Mouse (Mus musculus) left cerebral cortex, postnatal 14 days (tissue): ENCODE results near the gene 1700001P01Rik. TPM values are rescaled to one million over a fixed set of nuclear protein-coding genes. Genes with fewer than 3 reads are reported as not detected.
A peak's percentile ranks its signal among the peaks of the same experiment; 100 is the strongest.
"Not testable (repeated sequence)": the region's sequence is repeated elsewhere in the genome, so short reads cannot be mapped to it uniquely, and the experiment has no call there.

Experiments used
- DNase-seq, 2 experiments: peaks; one replicate each; pipeline ENCODE4 v3.0.0; 2021 to 2022; ENCODE audit warnings: low spot score in 2 of 2, mixed read lengths in 1 of 2
- intact Hi-C: fragments of 180-260 bp; cut with DNase I; formaldehyde crosslinking; loops from one replicate; pipeline ENCODE4 v1.15.1; 2025
- total RNA-seq, 2 experiments: library from RNA; stranded (reverse); gene quantifications; 2 replicates each; pipeline ENCODE4 v1.2.3; 2021

The 1700001P01Rik gene
- total RNA-seq, 2 experiments from 2014 or later, result 1.0 TPM; not detected in 1

GRCm38 (mm10) chr11:97798782-97799145 is 23.0 kb upstream of the 1700001P01Rik start, which contains the start of gene Lasp1:
TSS of gene Lasp1 (plus strand) at chr11:97799000.
- peak; percentile 89 to 93 for DNase-seq
- intact Hi-C loops, result loop anchor here (1.0 to 5.0 kb wide), 3 partner anchors 43 to 189 kb away; partner anchors contain the start of genes Fbxo47 and Plxdc1

DNA sequence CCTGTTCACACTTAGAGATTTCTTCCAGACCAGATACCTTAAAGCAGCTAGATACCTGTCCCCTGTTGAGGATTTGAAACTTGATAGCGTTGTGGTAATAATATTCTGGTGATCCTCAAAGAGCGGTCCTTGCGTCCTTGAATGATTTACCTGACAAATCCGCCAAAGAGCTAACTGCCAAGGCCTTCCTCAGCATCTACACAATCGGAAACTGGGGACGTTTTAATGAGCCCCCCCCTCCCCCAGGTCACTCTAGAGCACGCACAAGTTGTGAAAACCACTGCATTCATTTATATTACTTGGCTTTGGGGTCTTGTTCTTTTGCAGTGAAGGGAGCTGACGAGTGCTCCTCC is 22.3 kb upstream of the 1700001P01Rik start:
- intact Hi-C loops, result loop anchor here (5.0 kb wide), 2 partner anchors 84 to 189 kb away; partner anchors contain the start of genes Fbxo47 and Plxdc1
- no peak for DNase-seq

- intact Hi-C loops, result loop anchor here (5.0 kb wide), 2 partner anchors 85 to 190 kb away; partner anchors contain the start of genes Fbxo47 and Plxdc1
- no peak for DNase-seq
Observed at GRCm38 (mm10) chr11:97797369-97798082, 21.8 kb upstream of the 1700001P01Rik start.

DNA sequence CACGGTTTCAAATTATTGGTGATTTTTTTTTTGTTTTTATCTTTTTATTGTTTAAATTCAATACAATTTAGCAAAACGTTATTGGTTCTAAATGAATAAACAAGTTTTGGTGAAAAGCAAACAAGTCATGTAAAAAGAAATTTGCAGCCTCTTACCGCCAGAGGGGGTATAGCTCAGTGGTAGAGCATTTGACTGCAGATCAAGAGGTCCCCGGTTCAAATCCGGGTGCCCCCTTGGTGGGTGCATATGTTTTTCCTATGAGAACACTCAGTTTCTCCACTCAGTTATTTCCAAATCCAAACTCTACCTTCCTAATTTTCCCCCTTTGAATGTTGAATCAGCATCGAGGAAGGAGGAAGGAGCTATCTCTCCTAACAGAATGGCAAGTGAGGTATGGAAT is 21.2 kb upstream of the 1700001P01Rik start:
- intact Hi-C loops, result loop anchor here (5.0 kb wide), 2 partner anchors 85 to 190 kb away; partner anchors contain the start of genes Fbxo47 and Plxdc1

DNA sequence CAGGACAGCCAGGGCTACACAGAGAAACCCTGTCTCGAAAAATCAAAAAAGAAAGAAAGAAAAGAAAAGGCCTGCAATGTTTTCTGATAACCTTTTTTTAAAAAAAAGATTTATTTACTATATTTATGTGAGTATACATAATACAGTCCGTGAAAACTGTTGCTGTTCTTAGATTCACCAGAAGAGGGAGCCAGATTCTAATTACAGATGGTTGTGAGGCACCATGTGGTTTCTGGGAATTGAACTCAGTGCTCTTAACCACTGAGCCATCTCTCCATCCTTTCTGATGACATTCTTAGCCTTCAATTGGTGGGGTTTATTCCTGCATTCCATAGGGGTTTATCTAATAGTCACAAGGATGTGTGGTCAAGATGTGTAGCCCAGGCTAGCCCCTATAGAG is 17.4 kb upstream of the 1700001P01Rik start:
- peak in 1 of 2 experiments; percentile 67 for DNase-seq
- intact Hi-C loops, result no loop called here

More for the DNA sequence above, 21.2 kb upstream of the 1700001P01Rik start:
- DNase-seq, result peak; percentile 81 to 89

DNA sequence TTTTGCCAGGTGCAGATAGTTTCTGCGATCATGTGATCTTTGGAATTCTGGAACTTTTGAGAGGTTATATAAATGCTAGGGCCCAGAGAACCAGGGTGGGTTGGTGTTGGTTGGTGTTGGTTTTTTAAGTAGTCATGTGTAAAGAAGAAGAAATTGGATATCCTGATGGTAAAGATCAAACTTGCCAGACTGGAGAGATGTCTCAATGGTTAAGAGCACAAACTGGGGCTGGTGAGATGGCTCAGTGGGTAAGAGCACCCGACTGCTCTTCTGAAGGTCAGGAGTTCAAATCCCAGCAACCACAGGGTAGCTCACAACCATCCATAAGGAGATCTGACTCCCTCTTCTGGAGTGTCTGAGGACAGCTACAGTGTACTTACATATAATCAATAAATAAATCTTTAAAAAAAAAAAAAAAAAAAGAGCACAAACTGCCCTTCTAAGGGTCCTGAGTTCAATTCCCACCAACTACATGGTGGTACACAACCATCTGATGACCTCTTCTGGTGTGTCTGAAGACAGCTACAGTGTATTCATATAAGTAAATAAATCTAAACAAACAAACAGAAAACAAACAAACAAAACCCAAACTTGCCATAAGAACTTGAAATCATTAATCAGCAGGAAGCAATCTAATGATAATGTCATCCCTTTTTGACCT is 15.2 kb upstream of the 1700001P01Rik start:
- DNase-seq, intact Hi-C loops: not testable (repeated sequence)

DNA sequence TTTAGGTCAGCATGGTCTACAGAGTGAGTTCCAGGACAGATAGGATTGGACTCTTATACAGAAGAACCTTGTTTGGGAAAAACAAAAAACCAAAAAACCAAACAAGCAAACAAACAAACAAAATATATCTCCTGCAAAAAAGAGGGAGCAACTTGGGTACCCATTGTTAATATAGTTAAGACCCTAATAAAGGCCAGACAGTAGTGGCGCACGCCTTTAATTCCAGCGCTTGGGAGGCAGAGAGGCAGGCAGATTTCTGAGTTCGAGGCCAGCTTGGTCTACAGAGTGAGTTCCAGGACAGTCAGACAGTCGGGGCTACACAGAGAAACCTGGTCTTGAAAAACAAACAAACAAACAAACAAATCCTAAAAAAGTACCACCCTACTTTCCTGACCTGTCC is 14.0 kb upstream of the 1700001P01Rik start:
- DNase-seq, result no peak
- intact Hi-C loops, result no loop called here

DNA sequence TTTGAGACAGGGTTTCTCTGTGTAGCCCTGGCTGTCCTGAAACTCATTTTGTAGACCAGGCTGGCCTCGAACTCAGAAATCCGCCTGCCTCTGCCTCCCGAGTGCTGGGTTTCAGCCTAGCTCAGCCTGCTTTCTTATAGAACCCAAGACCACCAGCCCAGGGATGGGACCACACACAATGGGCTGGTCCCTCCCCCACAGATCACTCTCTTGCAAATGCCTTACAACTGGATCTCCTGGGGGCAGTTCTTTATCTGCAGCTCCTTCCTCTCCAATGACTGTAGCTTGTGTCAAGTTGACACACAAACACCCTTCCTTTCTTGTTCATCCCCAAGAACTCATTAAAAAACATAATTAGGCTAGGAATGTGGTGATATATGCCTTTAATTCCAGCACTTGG is 12.2 kb upstream of the 1700001P01Rik start:
- DNase-seq, result no peak
- intact Hi-C loops, result no loop called here

- DNase-seq, result no peak
- intact Hi-C loops, result no loop called here
Observed at GRCm38 (mm10) chr11:97782564-97782895, 6.8 kb upstream of the 1700001P01Rik start.

- intact Hi-C loops, result no loop called here
- peak; percentile 99 to 100 for DNase-seq
Observed at GRCm38 (mm10) chr11:97781832-97782563, 6.3 kb upstream of the 1700001P01Rik start, which contains the start of gene Rpl23. TSS of gene Rpl23 (minus strand) at chr11:97782437.

- no peak for DNase-seq
- intact Hi-C loops, result no loop called here
Observed at GRCm38 (mm10) chr11:97781478-97781831, 5.7 kb upstream of the 1700001P01Rik start.

DNA sequence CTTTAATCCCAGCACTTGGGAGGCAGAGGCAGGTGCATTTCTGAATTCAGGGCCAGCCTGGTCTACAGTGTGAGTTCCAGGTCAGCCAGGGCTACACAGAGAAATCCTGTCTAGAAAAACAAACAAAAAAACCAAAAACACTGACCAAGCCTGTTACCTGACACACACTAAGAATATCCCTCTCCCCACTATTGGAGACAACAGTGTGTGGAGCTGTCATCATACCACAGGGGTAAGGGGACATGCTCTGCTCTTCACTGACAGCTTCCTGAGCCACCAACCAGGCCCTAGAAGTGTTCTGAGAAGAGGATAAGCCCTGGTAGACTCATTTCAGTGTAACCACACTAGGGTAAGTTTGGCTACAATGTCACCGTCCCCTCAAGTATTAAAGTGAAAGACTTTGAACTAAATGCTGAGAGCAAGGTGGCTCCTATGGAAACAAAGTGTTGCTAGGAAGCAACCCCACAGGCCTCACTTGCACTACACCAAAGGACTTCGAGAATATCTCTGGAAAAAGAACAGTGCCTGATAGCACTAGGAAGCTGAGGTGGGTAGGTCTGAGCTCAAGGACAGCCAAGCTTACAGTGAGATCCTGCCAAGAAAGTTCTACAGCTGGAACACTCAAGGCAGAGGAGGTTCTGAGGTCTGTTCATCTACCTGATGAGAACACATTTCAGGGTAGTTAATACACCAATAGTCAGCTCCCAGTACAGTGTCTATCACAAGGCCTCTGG is 4.4 kb upstream of the 1700001P01Rik start:
- no peak for DNase-seq
- intact Hi-C loops, result no loop called here

- intact Hi-C loops, result no loop called here
- DNase-seq, result no peak
Observed at GRCm38 (mm10) chr11:97778918-97779317, 3.2 kb upstream of the 1700001P01Rik start.

DNA sequence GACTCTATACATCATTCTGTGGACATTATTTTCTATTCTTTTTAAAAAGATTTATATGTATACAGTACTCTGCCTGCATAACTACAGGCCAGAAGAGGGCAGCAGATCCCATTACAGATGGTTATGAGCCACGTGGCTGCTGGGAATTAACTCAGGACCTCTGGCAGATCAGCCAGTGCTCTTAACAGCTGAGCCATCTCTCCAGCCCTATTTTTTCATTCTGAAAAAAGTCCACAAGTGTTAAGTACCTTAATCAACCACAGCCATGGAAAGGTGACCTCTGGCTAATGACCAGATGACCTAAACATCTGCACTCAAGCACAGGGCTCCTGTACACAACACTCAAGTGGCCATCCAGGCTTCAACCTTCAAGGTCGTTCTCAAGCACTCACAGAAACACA is 1.4 kb upstream of the 1700001P01Rik start:
- no peak for DNase-seq
- intact Hi-C loops, result no loop called here

GRCm38 (mm10) chr11:97776497-97777128 is 895 bp upstream of the 1700001P01Rik start:
- DNase-seq, result no peak

GRCm38 (mm10) chr11:97775186-97775585 is 532 bp downstream of the 1700001P01Rik start:
- intact Hi-C loops, result no loop called here
- no peak for DNase-seq

More at GRCm38 (mm10) chr11:97776497-97777128, 895 bp upstream of the 1700001P01Rik start:
- intact Hi-C loops, result no loop called here

DNA sequence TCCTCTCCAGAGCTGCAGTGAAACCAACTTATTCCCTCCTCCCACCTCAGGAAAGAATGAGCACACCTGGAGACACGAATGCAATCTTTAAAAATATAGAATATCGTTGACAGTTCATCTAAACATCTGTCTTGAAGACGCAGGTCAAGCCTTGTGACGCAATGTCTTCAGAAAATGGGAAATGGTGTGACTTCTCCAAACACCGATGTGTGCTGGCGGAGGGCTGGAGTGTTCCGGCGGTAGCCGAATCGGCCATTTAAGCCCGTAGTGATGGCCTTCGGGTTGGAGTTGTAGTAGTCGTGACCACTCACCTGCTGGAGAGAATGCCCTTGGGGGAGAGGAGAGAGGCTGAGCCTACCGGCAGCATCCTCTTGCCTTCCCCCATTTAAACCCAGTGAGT is 4.3 kb downstream of the 1700001P01Rik start:
- DNase-seq, result no peak
- intact Hi-C loops, result no loop called here

GRCm38 (mm10) chr11:97769704-97770103 is 6.0 kb downstream of the 1700001P01Rik start:
- DNase-seq, result no peak
- intact Hi-C loops, result no loop called here
